Mouse (Mus musculus): ENCODE data around the gene Filip1l.

The Filip1l gene

DNA sequence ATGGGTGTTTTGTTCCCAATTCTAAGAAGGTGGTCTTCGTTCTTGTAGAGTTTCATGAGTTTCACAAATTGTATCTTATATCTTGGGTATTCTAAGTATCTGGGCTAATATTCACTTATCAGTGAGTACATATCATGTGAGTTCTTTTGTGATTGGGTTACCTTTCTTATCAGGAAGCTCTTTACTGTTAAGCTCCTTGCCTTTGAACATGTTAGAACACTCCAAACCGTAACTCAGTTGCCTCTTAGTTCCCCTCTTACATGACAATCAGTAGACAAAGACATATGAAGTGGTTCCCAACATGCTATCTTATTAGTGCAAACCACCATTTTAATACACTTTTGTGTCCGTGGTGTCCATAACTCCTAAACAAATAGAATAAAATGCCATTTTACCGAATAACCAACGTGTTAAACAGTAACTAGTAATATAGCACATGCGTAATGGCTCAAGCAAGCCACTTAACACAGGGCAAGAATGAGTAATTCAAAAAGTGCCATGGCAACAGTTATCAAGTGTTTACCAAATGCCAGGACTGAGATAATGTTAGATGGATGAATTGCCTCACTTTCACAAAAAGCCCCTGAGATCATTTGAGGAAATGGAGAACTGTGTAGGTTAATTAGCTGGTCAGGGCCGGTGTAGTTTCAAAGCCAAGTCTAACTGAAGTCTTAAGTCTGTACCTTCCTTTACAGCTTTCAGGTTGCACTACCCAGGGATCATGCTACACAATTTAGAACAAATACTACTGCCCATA lies 215.9 kb downstream of the Filip1l start:
- in situ Hi-C loops (cut with MboI; ENCODE audit: low pct_unique_long_range_greater_than_20kb in 1 of 2, low sequenced_read_pairs in 2 of 2, unreplicated experiment in 1 of 2): no loop called here

DNA sequence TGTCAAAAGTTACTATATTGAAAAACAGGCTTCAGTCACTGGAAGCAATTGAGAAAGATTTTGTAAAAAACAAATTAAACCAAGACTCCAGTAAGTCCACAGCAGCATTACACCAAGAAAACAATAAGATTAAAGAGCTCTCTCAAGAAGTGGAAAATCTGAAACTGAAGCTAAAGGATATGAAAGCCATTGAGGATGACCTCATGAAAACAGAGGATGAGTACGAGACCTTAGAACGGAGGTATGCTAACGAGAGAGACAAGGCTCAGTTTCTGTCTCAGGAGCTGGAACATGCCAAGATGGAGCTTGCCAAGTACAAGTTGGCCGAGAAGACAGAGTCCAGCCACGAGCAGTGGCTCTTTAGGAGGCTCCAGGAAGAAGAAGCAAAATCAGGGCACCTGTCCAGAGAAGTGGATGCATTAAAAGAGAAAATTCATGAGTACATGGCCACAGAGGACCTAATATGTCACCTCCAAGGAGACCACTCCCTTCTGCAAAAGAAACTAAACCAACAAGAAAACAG lies 218.0 kb downstream of the Filip1l start:
- in situ Hi-C loops (cut with MboI; ENCODE audit: low pct_unique_long_range_greater_than_20kb in 1 of 2, low sequenced_read_pairs in 2 of 2, unreplicated experiment in 1 of 2): no loop called here

DNA sequence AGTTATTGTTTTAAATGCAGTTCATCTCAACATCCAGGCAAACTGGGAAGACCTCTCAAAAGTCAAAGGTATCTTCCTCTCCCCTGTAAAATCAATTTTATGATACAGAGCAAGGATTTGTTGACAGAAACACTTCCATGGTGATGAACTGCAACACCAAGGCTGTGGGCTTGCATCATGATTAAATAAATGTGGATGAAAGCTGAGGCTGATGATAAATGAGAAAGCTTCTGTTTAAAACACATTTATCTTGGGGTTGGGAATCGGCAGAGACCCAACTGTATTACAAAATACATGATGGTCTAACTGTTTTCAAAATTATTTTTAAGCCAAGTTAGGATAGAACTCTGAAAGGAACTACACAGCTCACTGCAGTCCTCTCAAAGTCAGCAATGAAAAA lies 220.9 kb downstream of the Filip1l start:
- in situ Hi-C loops (cut with MboI; ENCODE audit: low pct_unique_long_range_greater_than_20kb in 1 of 2, low sequenced_read_pairs in 2 of 2, unreplicated experiment in 1 of 2): no loop called here

DNA sequence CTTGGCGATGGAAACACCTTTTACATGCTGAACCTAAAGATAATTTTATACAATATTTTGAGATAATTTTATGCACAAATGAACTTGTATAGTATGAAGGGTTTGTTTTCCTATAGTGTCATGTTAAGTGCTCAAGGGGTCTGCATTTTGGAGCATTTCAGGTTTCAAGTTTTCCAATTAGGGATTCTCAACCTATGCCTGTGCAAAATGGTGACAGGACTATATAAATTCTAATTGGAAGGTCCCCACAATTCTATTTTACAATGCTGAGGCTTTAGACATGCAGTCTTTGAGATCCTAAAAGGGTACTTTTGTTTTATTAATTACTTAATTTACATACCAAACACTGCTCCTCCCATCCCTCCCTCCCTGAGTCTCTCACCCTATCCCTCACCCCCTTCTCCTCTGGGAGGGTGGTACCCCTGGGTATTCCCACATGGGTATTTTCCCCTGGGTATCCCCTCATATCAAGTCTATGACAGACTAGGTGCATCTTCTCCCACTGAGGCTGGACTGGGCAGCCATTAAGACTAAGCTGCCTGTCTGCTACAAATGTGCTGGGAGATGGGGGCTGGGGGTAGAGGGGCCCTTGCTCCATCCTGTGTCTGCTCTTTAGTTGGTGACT lies 223.0 kb downstream of the Filip1l start:
- in situ Hi-C loops (cut with MboI; ENCODE audit: low pct_unique_long_range_greater_than_20kb in 1 of 2, low sequenced_read_pairs in 2 of 2, unreplicated experiment in 1 of 2): no loop called here

DNA sequence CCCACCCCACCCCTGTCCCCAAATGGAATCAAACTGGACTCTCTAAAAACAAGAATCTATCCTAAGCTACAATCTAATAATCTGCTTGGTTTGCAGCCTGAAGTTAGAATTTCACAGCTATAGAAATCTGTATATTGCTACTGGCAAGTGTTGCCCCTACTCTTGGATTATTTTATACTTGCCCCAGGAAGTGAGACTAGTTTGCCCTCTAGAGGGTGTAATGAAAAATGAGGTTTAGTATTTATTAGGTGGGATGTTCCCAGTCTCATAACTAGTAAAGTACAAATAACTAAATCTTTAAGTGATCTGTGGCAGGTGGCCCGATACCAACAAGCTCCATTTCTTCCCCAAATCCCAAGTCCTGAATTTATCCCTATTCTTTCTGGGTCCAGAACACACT lies 224.6 kb downstream of the Filip1l start:
- in situ Hi-C loops (cut with MboI; ENCODE audit: low pct_unique_long_range_greater_than_20kb in 1 of 2, low sequenced_read_pairs in 2 of 2, unreplicated experiment in 1 of 2): no loop called here

DNA sequence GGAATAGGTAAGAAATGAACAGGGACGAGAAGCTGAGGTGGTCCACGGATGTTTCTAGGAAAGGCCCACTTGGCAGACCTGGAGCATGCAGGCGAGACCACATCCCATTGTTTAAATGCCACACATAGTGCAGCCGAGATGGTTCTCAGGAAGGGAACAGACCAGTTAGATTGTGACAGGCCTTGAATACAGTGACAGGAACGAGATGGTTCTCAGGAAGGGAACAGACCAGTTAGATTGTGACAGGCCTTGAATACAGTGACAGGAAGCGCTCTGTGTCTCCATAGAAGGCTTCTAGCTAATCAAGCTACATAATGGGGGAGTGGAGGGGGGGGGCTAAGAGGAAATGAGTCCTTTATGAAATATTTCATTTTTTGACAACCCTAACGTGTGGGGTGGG lies 227.1 kb downstream of the Filip1l start:
- in situ Hi-C loops (cut with MboI; ENCODE audit: low pct_unique_long_range_greater_than_20kb in 1 of 2, low sequenced_read_pairs in 2 of 2, unreplicated experiment in 1 of 2): no loop called here

DNA sequence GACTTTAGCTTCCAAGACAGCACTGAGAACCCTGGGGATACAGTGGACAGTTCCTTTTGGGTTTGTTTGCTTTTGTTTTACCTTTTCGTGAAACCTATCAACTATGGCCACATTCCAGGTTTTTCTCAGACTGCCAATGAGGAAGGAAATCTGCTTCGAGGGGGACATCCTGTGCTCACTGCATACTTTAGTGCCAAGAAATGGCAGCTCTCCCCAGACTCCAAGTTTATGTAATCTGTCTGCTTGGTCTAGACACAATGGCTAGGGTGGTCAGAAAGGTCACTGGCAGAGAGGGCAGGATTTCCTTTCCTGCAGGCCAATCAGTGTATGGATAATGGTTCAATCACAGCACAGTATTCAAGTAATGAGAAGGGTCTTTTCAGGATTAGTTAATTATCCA lies 229.1 kb downstream of the Filip1l start:
- in situ Hi-C loops (cut with MboI; ENCODE audit: low pct_unique_long_range_greater_than_20kb in 1 of 2, low sequenced_read_pairs in 2 of 2, unreplicated experiment in 1 of 2): no loop called here

DNA sequence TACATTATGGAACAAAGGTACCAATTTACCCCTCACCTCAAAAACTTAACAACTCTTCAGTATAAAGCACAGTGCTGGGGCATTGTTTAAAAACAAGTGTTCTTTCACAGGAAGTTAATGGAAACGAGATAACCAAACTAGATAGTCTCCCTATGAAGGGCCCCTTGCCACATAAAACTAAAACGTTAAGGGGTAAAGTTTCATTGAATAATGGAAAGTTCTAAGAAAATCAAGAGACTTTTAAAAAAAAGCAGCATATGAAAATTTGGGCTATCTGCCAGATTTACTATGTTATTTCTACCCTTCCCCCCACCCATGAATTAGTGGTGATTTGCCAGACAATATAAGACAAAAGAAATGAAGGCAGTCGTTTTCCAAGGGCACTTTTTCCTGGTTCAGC lies 232.3 kb downstream of the Filip1l start:
- in situ Hi-C loops (cut with MboI; ENCODE audit: low pct_unique_long_range_greater_than_20kb in 1 of 2, low sequenced_read_pairs in 2 of 2, unreplicated experiment in 1 of 2): no loop called here

DNA sequence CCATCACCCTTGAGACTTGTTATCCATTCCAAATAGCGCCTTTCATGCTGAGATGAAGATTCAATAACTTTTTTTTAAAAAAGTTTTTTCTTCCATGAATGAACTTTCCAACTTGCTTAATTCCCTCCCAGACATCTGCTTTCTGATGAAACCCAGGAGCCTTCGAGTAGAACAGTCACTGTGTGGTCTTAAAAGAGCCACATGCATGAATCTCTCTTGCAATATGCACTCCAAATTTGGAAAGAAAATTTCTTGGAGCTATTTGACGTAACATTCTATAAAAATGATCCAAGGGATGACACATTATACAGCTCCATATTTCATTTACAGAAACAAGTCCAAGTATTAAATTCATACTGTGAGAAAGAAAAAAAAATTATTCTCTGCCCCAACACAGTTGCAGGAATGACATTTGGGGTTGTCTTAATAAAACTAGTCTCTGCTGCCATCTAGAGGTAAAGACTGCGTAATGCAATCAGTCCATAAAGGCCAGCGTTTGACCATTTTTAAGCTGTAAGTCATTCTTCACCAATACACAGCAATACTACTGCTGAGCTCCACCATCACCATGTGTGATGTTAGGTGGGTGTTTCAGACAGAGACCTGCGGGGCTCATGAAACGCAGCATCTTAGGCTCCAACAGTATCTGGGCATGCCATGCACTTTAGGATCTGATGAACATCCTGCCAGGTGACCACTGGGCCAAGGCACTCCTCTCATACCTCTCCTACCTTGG lies 240.7 kb downstream of the Filip1l start:
- in situ Hi-C loops (cut with MboI; ENCODE audit: low pct_unique_long_range_greater_than_20kb in 1 of 2, low sequenced_read_pairs in 2 of 2, unreplicated experiment in 1 of 2): loop anchor here in 1 of 2 experiments (10.0 kb wide), 1 partner anchor 349 kb away; no protein-coding TSS in a partner anchor

DNA sequence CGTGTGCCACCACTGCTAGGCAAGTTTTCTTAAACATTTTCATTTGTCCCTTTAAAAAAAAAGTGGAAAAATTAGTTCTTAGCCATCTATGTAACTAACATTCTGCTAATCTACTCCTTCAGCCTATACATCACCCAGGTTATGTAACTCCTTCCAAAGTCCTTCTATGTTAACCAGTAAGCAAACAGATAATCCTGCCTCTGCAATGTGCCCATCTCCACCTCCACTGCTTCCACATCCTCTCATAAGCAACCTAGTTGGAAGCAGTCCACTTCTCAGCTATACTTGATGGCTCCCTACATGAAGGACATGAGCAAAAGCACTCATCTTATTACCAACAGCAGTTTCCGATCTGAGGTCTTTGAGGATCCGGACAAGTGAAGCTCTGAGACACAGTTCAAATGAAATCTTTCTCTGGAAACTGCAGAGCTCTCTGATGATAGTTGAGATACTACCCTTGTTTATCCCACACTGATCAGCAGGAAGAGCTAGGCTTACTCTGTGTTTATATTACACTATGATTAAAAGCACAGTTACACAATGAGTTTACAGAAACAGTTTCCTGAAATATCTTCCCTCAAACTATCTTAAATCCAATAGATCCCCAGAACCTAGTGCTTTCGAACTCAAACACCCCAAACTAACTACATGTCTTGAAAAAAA lies 244.5 kb downstream of the Filip1l start:
- in situ Hi-C loops (cut with MboI; ENCODE audit: low pct_unique_long_range_greater_than_20kb in 1 of 2, low sequenced_read_pairs in 2 of 2, unreplicated experiment in 1 of 2): loop anchor here in 1 of 2 experiments (10.0 kb wide), 1 partner anchor 353 kb away; no protein-coding TSS in a partner anchor

DNA sequence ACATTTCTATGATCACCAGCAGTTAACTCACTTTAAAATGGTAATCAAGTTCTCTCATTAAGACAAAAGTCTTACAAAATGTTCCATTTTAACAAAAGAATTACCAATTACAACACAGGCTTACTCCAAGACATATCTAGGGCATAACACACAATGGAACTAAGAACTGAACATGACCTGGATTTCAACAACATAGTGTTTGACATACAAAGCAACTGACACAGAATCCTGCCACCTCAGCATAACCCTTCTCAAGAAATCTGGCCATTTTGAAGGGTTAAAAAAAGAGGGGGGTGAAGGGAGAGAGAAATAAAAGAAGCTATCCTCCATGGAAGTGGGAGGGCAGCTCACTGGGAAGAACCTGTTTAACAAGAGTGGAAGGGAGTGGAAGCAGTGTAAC lies 248.1 kb downstream of the Filip1l start:
- in situ Hi-C loops (cut with MboI; ENCODE audit: low pct_unique_long_range_greater_than_20kb in 1 of 2, low sequenced_read_pairs in 2 of 2, unreplicated experiment in 1 of 2): loop anchor here in 1 of 2 experiments (10.0 kb wide), 1 partner anchor 356 kb away; no protein-coding TSS in a partner anchor

DNA sequence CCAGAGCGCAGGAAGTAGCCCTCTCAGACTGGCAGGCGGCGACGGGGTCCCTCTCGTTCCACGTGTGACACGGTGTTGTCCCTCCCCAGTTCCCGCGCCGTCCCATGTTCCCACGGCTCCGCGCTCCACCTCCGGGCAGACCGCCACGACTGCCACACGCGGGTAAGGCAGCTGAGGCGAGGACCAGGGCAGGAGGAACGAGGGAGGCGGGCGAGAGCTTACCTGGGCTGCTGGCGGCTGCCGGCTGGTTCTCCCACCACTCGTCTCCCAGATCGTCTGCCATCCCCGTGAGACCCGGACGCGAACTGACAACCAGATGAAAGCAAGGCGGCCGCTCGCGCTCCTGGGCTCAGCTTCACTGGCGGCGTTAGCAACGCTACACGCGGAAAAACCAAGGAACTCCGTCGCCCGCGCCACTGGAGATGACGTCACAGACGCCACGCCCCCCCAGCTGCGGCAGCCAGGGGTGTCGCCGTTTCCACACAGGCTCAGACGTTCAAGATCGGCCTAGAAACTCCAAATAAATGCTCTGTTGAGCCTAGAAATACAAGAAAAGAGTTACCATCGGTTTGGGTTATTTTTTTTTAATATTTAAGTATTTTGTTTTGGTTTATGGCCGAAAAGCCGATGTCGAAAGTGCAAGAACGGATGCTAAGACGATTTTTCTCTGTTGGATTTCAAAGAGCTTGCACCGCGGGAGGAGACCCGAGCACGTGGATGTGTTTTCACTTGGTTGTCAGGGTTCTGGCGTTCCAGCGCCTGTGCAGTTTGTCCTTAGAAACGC lies 253.7 kb downstream of the Filip1l start, which contains the start of gene Cmss1:
TSS of gene Cmss1 (minus strand) at position 421 of the 784 bp plus-strand sequence.
- in situ Hi-C loops (cut with MboI; ENCODE audit: low pct_unique_long_range_greater_than_20kb in 1 of 2, low sequenced_read_pairs in 2 of 2, unreplicated experiment in 1 of 2): loop anchor here in 1 of 2 experiments (10.0 kb wide), 1 partner anchor 362 kb away; no protein-coding TSS in a partner anchor

DNA sequence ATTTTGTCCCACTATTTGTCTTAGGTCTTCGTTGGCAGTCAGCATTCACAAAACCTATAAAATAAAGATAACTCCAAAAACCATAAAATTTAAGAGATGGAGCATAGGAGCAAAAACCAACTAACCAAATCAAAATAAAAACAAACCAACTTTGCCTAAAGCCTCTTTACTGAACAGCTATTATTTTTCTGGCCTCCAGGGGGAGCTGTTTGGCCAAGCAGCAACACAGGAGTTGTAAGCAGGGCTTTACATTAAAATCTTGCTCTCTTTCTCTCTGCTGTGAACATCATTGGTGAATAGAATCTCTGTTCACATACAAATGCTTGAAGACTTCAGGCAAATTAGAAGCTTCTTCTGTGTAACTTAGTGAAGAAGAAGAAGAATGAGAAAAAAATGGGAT lies 258.9 kb downstream of the Filip1l start:
- in situ Hi-C loops (cut with MboI; ENCODE audit: low pct_unique_long_range_greater_than_20kb in 1 of 2, low sequenced_read_pairs in 2 of 2, unreplicated experiment in 1 of 2): no loop called here
